Comparison of ENCODE assay signal across 9 mouse cellular contexts in genomic region chr4:32863447-32864130, GRCm38 (mm10).
A peak's percentile ranks its signal among the peaks of the same experiment; 100 is the strongest.
DNase-seq lines count a peak whose midpoint lies in the region; ATAC-seq and TF ChIP-seq lines count a peak whose summit lies in the region.
"Had no signal": no experiment of that assay in that cellular context is flagged by ENCODE, and none has a peak within 500 bp of the region (broad histone marks: within the 10 kb centered on the region; RNA-seq: fewer than 3 reads in every experiment).

No protein-coding gene starts in this region.

- peak; percentile 21 to 28 for DNase-seq in layer of hippocampus, adult 2 months (ENCODE audit: low spot score in 2 of 2)
- no peak for DNase-seq in layer of hippocampus, adult 9-10 months (ENCODE audit: low spot score)
- no peak for DNase-seq in embryonic facial prominence, embryonic 10.5 days (ENCODE audit: low spot score)
- DNase-seq in hindbrain, postnatal 0 days (ENCODE audit: low spot score), result peak; percentile 44
- DNase-seq in naive thymus-derived CD4-positive, alpha-beta T cell, adult 2 months (ENCODE audit: low read depth), result peak; percentile 19
- no peak for DNase-seq in adrenal gland, postnatal 10 days
- DNase-seq in cerebellum, postnatal 25 days, result no peak
- no peak for DNase-seq in right cerebral cortex, postnatal 10 days (ENCODE audit: low spot score in 2 of 2)
- DNase-seq: gastrocnemius, adult 2 months had no signal

- H3K27me3 ChIP-seq in embryonic facial prominence, embryonic 10.5 days (replicated peaks; ENCODE audit: low read depth, poor library complexity, severe bottlenecking), result no peaks in the 10 kb centered on the region
- H3K27me3 ChIP-seq in hindbrain, postnatal 0 days (ENCODE audit: insufficient read depth, low read length), result peaks cover 4% of the 10 kb centered on the region; the same call in 1 of the 2 replicates

- no peak for TF ChIP-seq CTCF in layer of hippocampus, adult 2 months (conservative IDR thresholded peaks at IDR 0.05)
- TF ChIP-seq CTCF in hindbrain, postnatal 0 days (IDR thresholded peaks at IDR 0.05; ENCODE audit: low read depth), result no peak

- peak; percentile 27; the same call in 1 of the 2 replicates for ATAC-seq in hindbrain, postnatal 0 days

- H3K27ac ChIP-seq in layer of hippocampus, adult 2 months, result peak overlapping the region; percentile 90
- peak overlapping the region; percentile 64 for H3K27ac ChIP-seq in embryonic facial prominence, embryonic 10.5 days (replicated peaks)
- peak overlapping the region; percentile 59 for H3K27ac ChIP-seq in hindbrain, postnatal 0 days
- H3K27ac ChIP-seq: gastrocnemius, adult 2 months had no signal

- no peaks in the 10 kb centered on the region for H3K9me3 ChIP-seq in embryonic facial prominence, embryonic 10.5 days
- no peaks in the 10 kb centered on the region for H3K9me3 ChIP-seq in hindbrain, postnatal 0 days (ENCODE audit: low read length)

- peaks cover 49% of the 10 kb centered on the region for H3K4me1 ChIP-seq in embryonic facial prominence, embryonic 10.5 days
- 0 out of 2 replicates have a peak, but pooled peaks cover 7% of the 10 kb centered on the region for H3K4me1 ChIP-seq in hindbrain, postnatal 0 days (ENCODE audit: insufficient read depth, low read length)

- H3K4me2 ChIP-seq in hindbrain, postnatal 0 days (ENCODE audit: low read depth, low read length), result peak overlapping the region; percentile 65

- peak overlapping the region; percentile 46 for H3K4me3 ChIP-seq in layer of hippocampus, adult 2 months
- peak overlapping the region; percentile 41 for H3K4me3 ChIP-seq in embryonic facial prominence, embryonic 10.5 days
- peak overlapping the region; percentile 42 for H3K4me3 ChIP-seq in hindbrain, postnatal 0 days (ENCODE audit: low read length)
- H3K4me3 ChIP-seq: gastrocnemius, adult 2 months had no signal

- no peaks in the 10 kb centered on the region; the same call in 1 of the 2 replicates for H3K36me3 ChIP-seq in embryonic facial prominence, embryonic 10.5 days (replicated peaks)
- H3K36me3 ChIP-seq in hindbrain, postnatal 0 days (ENCODE audit: insufficient read depth, low read length), result no peaks in the 10 kb centered on the region

- H3K9ac ChIP-seq in hindbrain, postnatal 0 days (replicated peaks; ENCODE audit: low read length), result peak overlapping the region; percentile 38

- whole genome bisulfite sequencing in embryonic facial prominence, embryonic 10.5 days, result 21% methylated on average over 12 of the region's 12 CpGs
- 8% methylated on average over 12 of the region's 12 CpGs for WGBS in hindbrain, postnatal 0 days

Comparison
In these comparisons a context has a peak if more than half of its experiments do, and no peak if none do; other contexts are left out.
1. DNase-seq: peak in layer of hippocampus, adult 2 months (2 of 2), hindbrain, postnatal 0 days (single experiment) and naive thymus-derived CD4-positive, alpha-beta T cell, adult 2 months (single experiment); none in layer of hippocampus, adult 9-10 months (single experiment), embryonic facial prominence, embryonic 10.5 days (single experiment), adrenal gland, postnatal 10 days (single experiment), cerebellum, postnatal 25 days (0 of 2) and right cerebral cortex, postnatal 10 days (0 of 2).
2. Peak in every context shown above with its lines, with median percentiles within 50 percentile points of each other: H3K27ac ChIP-seq and H3K4me3 ChIP-seq.